Mouse (Mus musculus) heart, postnatal 0 days (tissue): ENCODE measurements around the gene Bpifa6. TPM values are rescaled to one million over a fixed set of nuclear protein-coding genes. Genes with fewer than 3 reads are reported as not detected.
A peak's percentile ranks its signal among the peaks of the same experiment; 100 is the strongest.

Experiments
- ATAC-seq: fragments of 200-750 bp; cut with Nextera tagmentation; 2 replicates; pipeline ENCODE4 v1.8.0; 2017; ENCODE audit warnings: low read depth, moderate number of reproducible peaks, moderate library complexity; ENCODE audit not compliant: insufficient read depth
- DNase-seq: peaks from one replicate; pipeline ENCODE4 v3.0.0-alpha.2; 2016; ENCODE audit warnings: low spot score
- H3K27ac ChIP-seq: fragments of 300-500 bp; sonication (generic); 2 replicates; pipeline ENCODE4 v1.5.1; 2014; ENCODE audit warnings: low read depth, mild to moderate bottlenecking
- H3K27me3 ChIP-seq: fragments of 300-500 bp; sonication (generic); 2 replicates; pipeline ENCODE4 v1.6.1; 2014; ENCODE audit warnings: low read length, mixed read lengths; ENCODE audit not compliant: control insufficient read depth, insufficient read depth
- H3K36me3 ChIP-seq: fragments of 300-500 bp; sonication (generic); replicated peaks from 2 replicates; pipeline ENCODE4 v1.6.1; 2014; ENCODE audit warnings: low read length, mixed read lengths; ENCODE audit not compliant: control insufficient read depth, insufficient read depth
- H3K4me1 ChIP-seq: fragments of 300-500 bp; sonication (generic); 2 replicates; pipeline ENCODE4 v1.6.1; 2014; ENCODE audit warnings: antibody characterized with exemption; ENCODE audit not compliant: control insufficient read depth, insufficient read depth
- H3K4me2 ChIP-seq: fragments of 300-500 bp; sonication (generic); 2 replicates; pipeline ENCODE4 v1.6.1; 2014; ENCODE audit warnings: low read depth, mild to moderate bottlenecking, low read length, moderate library complexity
- H3K4me3 ChIP-seq: fragments of 300-500 bp; sonication (generic); 2 replicates; pipeline ENCODE4 v1.5.1; 2014; ENCODE audit warnings: low read depth, low read length
- H3K9ac ChIP-seq: fragments of 300-500 bp; sonication (generic); replicated peaks from 2 replicates; pipeline ENCODE4 v1.6.1; 2014; ENCODE audit warnings: low read depth, low read length, mixed read lengths
- H3K9me3 ChIP-seq: fragments of 300-500 bp; sonication (generic); replicated peaks from 2 replicates; pipeline ENCODE4 v1.6.1; 2016; ENCODE audit warnings: low read length; ENCODE audit not compliant: control insufficient read depth
- CTCF ChIP-seq: IDR thresholded peaks from 2 replicates; pipeline ENCODE4 v1.5.1; 2016; ENCODE audit warnings: antibody characterized with exemption, control low read depth, low read depth
- EP300 ChIP-seq: IDR thresholded peaks from 2 replicates; pipeline ENCODE4 v1.6.1; 2016; ENCODE audit warnings: antibody characterized with exemption, low read depth
- WGBS: fragments of 180-500 bp; shearing (Covaris S2); extraction: QIAGEN DNeasy Blood & Tissue Kit; methylation state at CpG from one replicate; pipeline ENCODE4 v1.1.7; 2014; 5-methylcytosine and 5-hydroxymethylcytosine counted together
- polyA plus RNA-seq: library from polyadenylated mRNA; unstranded; fragments of >200 nt; fragmentation: Nextera tagmentation; extraction: Ambion mirVana; gene quantifications from 2 replicates; pipeline ENCODE4 v1.2.1, GENCODE M21; 2015
- total RNA-seq: library from RNA; depleted of rRNA; stranded (reverse); fragments of >200 nt; gene quantifications from 2 replicates; pipeline ENCODE4 v1.2.3, GENCODE M21; 2014; ENCODE audit warnings: low replicate concordance; rRNA removed

Bpifa6 gene
- not detected in 2 replicates for total RNA-seq
- polyA plus RNA-seq = not detected in 2 replicates

- no peak within 1 kb of the TSS for H3K9ac ChIP-seq
- no peaks in the 10 kb centered on the region for H3K9me3 ChIP-seq
- DNase-seq = no peak
- ATAC-seq = no peak
- H3K4me1 ChIP-seq = no peaks in the 10 kb centered on the region
- TF ChIP-seq CTCF = no peak
- no peak for TF ChIP-seq EP300
- 52% methylated on average over 5 of the region's 5 CpGs for WGBS
- no peaks in the 10 kb centered on the region for H3K27me3 ChIP-seq
- no peaks in the 10 kb centered on the region for H3K36me3 ChIP-seq
- H3K4me3 ChIP-seq = no peak within 1 kb of the TSS
- H3K27ac ChIP-seq = no peak within 1 kb of the TSS
- H3K4me2 ChIP-seq = no peak within 1 kb of the TSS
These were observed at the start of gene Bpifa6 for GRCm38 (mm10) chr2:153974582-153974981. Gene Bpifa6 (plus strand): TSS chr2:153974945.

- 44% methylated on average over 3 of the region's 3 CpGs for WGBS
- H3K9ac ChIP-seq = no peak overlapping the region
- DNase-seq (peak; percentile 42), ATAC-seq (peak; percentile 28; the same call in 1 of the 2 replicates)
- no peaks in the 10 kb centered on the region for H3K4me1 ChIP-seq
- H3K27ac ChIP-seq = no peak overlapping the region
- H3K27me3 ChIP-seq = no peaks in the 10 kb centered on the region
- no peak overlapping the region for H3K4me2 ChIP-seq
- H3K4me3 ChIP-seq = no peak overlapping the region
- H3K36me3 ChIP-seq = no peaks in the 10 kb centered on the region
- no peaks in the 10 kb centered on the region for H3K9me3 ChIP-seq
- TF ChIP-seq EP300 (no peak), CTCF (peak; percentile 95)
These were observed 44.8 kb upstream of the Bpifa6 start for GRCm38 (mm10) chr2:153929871-153930413.

- Histone ChIP-seq H3K27ac (no peak overlapping the region), H3K4me3 (no peak overlapping the region), H3K27me3 (no peaks in the 10 kb centered on the region), H3K9me3 (no peaks in the 10 kb centered on the region), H3K4me1 (no peaks in the 10 kb centered on the region), H3K36me3 (no peaks in the 10 kb centered on the region), H3K9ac (no peak overlapping the region), H3K4me2 (no peak overlapping the region)
- WGBS = 79% methylated on average over 6 of the region's 6 CpGs
- no peak for ATAC-seq
- DNase-seq = no peak
- TF ChIP-seq CTCF (no peak), EP300 (no peak)
These were observed 43.6 kb upstream of the Bpifa6 start for GRCm38 (mm10) chr2:153931125-153931524.

- DNase-seq (no peak), ATAC-seq (no peak)
- WGBS = 79% methylated on average over 6 of the region's 6 CpGs
- no peaks in the 10 kb centered on the region for H3K4me1 ChIP-seq
- H3K9ac ChIP-seq = no peak overlapping the region
- no peak for TF ChIP-seq CTCF
- TF ChIP-seq EP300 = no peak
- H3K9me3 ChIP-seq = no peaks in the 10 kb centered on the region
- H3K4me2 ChIP-seq = no peak overlapping the region
- H3K27me3 ChIP-seq = no peaks in the 10 kb centered on the region
- no peaks in the 10 kb centered on the region for H3K36me3 ChIP-seq
- H3K27ac ChIP-seq = no peak overlapping the region
- no peak overlapping the region for H3K4me3 ChIP-seq
These were observed 41.4 kb upstream of the Bpifa6 start for GRCm38 (mm10) chr2:153933311-153933710.

- Histone ChIP-seq H3K27ac (no peak overlapping the region), H3K36me3 (no peaks in the 10 kb centered on the region), H3K4me3 (no peak overlapping the region), H3K4me1 (no peaks in the 10 kb centered on the region), H3K9ac (no peak overlapping the region), H3K4me2 (no peak overlapping the region), H3K27me3 (no peaks in the 10 kb centered on the region), H3K9me3 (no peaks in the 10 kb centered on the region)
- ATAC-seq (no peak), DNase-seq (no peak)
- 88% methylated on average over 6 of the region's 6 CpGs for WGBS
- TF ChIP-seq EP300 = no peak
- TF ChIP-seq CTCF = no peak
These were observed 39.4 kb upstream of the Bpifa6 start for GRCm38 (mm10) chr2:153935348-153935747.

- Histone ChIP-seq H3K4me2 (no peak within 1 kb of the TSS), H3K36me3 (no peaks in the 10 kb centered on the region), H3K9me3 (no peaks in the 10 kb centered on the region), H3K27ac (no peak within 1 kb of the TSS), H3K9ac (no peak within 1 kb of the TSS), H3K4me1 (no peaks in the 10 kb centered on the region), H3K4me3 (no peak within 1 kb of the TSS), H3K27me3 (no peaks in the 10 kb centered on the region)
- no peak for ATAC-seq
- TF ChIP-seq CTCF = no peak
- TF ChIP-seq EP300 = no peak
- no peak for DNase-seq
- 69% methylated on average over 5 of the region's 5 CpGs for WGBS
These were observed 36.9 kb upstream of the Bpifa6 start, which contains the start of gene Bpifb4 for GRCm38 (mm10) chr2:153937843-153938242. Gene Bpifb4 (plus strand): TSS chr2:153938212.
